Mouse (Mus musculus): ENCODE results near the gene Gm10762.

GRCm38 (mm10) chr2:128947962-128948588 is 19.4 kb downstream of the Gm10762 start:
- TF ChIP-seq HCFC1 (IDR thresholded peaks at IDR 0.05; ENCODE audit: borderline replicate concordance, insufficient read depth, low read length) (no peak), MAFK (IDR thresholded peaks at IDR 0.05; ENCODE audit: insufficient read depth, low read depth, low read length) (no peak)
